Mouse (Mus musculus): ENCODE results near the gene Rprd2.

- no peak for TF ChIP-seq EP300 (IDR thresholded peaks at IDR 0.05; ENCODE audit: insufficient read depth, low read depth, low read length)
- no peak for TF ChIP-seq POLR2A (IDR thresholded peaks at IDR 0.05; ENCODE audit: insufficient read depth, low read depth, low read length)
Observed at GRCm38 (mm10) chr3:95863578-95863977, 44.9 kb upstream of the Rprd2 start.

All from heart, adult 2 months (tissue).